Mouse (Mus musculus) heart, adult 2 months (tissue): ENCODE data around the gene Awat2.
"Not testable (repeated sequence)": the region's sequence is repeated elsewhere in the genome, so short reads cannot be mapped to it uniquely, and the experiment has no call there.

Experiments used
- CTCF ChIP-seq: fragments of 200-600 bp; IDR thresholded peaks from 2 replicates; pipeline ENCODE4 v1.8.1; 2022; ENCODE audit warnings: antibody characterized with exemption, mild to moderate bottlenecking, moderate library complexity
- EP300 ChIP-seq: fragments of 200-500 bp; IDR thresholded peaks from 2 replicates; pipeline ENCODE4 v1.6.1; 2011; ENCODE audit warnings: low read depth, low read length, control low read depth; ENCODE audit not compliant: insufficient read depth
- POLR2A ChIP-seq: fragments of 200-500 bp; IDR thresholded peaks from 2 replicates; pipeline ENCODE4 v1.6.1; 2011; ENCODE audit warnings: mild to moderate bottlenecking, low read depth, low read length, control low read depth; ENCODE audit not compliant: insufficient read depth

GRCm38 (mm10) chrX:100442617-100443016 lies at the start of gene Awat2:
- TF ChIP-seq POLR2A, CTCF, EP300: not testable (repeated sequence)
